Comparison of ENCODE assay signal across 9 mouse cellular contexts in the genomic region with DNA sequence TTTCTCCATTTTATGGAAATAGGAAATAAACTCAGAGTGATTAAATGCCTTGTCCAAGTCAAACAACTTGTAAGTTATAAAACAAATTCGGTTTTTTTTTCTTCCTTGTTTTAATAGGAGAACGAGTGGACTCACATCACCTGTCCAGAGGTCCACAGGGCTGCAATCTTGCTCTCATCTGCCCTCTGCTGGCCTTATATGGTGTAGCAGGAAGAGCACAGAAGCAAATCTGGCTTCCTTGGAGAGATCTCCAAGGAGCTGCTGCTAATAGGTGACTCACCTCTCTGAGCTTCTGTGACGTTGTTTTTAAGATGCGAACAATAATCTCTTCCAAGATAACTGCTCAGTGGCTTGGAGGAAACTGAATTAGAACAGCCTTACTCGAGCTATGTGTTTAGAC.
DNase-seq lines count a peak whose midpoint lies in the region; ATAC-seq and TF ChIP-seq lines count a peak whose summit lies in the region.
"Had no signal": no experiment of that assay in that cellular context is flagged by ENCODE, and none has a peak within 500 bp of the region (broad histone marks: within the 10 kb centered on the region; RNA-seq: fewer than 3 reads in every experiment).

No protein-coding gene starts in this region.

- H3K4me2 ChIP-seq in midbrain, postnatal 0 days (ENCODE audit: low read depth, low read length, poor library complexity, severe bottlenecking): no peak overlapping the region
- H3K4me2 ChIP-seq: stomach, embryonic 15.5 days had no signal

- H3K4me3 ChIP-seq in heart, embryonic 10.5 days: no peak overlapping the region
- no peak overlapping the region for H3K4me3 ChIP-seq in ES-Bruce4 (ENCODE audit: low read depth, low read length)
- no peak overlapping the region for H3K4me3 ChIP-seq in midbrain, postnatal 0 days (ENCODE audit: low read depth, low read length)
- H3K4me3 ChIP-seq: stomach, embryonic 15.5 days had no signal

- no peaks in the 10 kb centered on the region for H3K9me3 ChIP-seq in heart, embryonic 10.5 days
- no peaks in the 10 kb centered on the region for H3K9me3 ChIP-seq in ES-Bruce4 (replicated peaks; ENCODE audit: control insufficient read depth, insufficient read depth, low read length, poor library complexity, severe bottlenecking)
- no peaks in the 10 kb centered on the region for H3K9me3 ChIP-seq in midbrain, postnatal 0 days (ENCODE audit: low read length)
- H3K9me3 ChIP-seq: stomach, embryonic 15.5 days had no signal

- DNase-seq in heart, adult 18-20 months: peak; percentile 7 to 50
- DNase-seq in heart, embryonic 10.5 days (ENCODE audit: low spot score): no peak
- peak; percentile 50 for DNase-seq in cerebellum, adult 11 months
- DNase-seq in frontal cortex, postnatal 25 days (ENCODE audit: low spot score in 2 of 2): peak; percentile 22 to 67
- DNase-seq in layer of hippocampus, adult 9-10 months (ENCODE audit: low spot score): peak; percentile 31
- DNase-seq in midbrain, postnatal 0 days (ENCODE audit: low spot score): peak; percentile 73
- peak; percentile 15 to 27 for DNase-seq in urinary bladder, postnatal 36 days (ENCODE audit: low spot score in 2 of 2)

- TF ChIP-seq EP300 in ES-Bruce4 (IDR thresholded peaks at IDR 0.05; ENCODE audit: insufficient read depth, low read depth, low read length): no peak

- no peak for TF ChIP-seq POLR2A in ES-Bruce4 (IDR thresholded peaks at IDR 0.05; ENCODE audit: insufficient read depth, low read length)

- 7% methylated on average over 5 of the region's 5 CpGs for WGBS in heart, embryonic 10.5 days
- 22% methylated on average over 5 of the region's 5 CpGs for WGBS in midbrain, postnatal 0 days

- no peak overlapping the region for H3K27ac ChIP-seq in heart, embryonic 10.5 days
- H3K27ac ChIP-seq in ES-Bruce4 (ENCODE audit: insufficient read depth, low read length): no peak overlapping the region
- no peak overlapping the region for H3K27ac ChIP-seq in midbrain, postnatal 0 days (ENCODE audit: low read depth, low read length)
- H3K27ac ChIP-seq: stomach, embryonic 15.5 days had no signal

- H3K27me3 ChIP-seq in heart, embryonic 10.5 days (ENCODE audit: insufficient read depth, poor library complexity, severe bottlenecking): 0 out of 2 replicates have a peak, but pooled peaks cover 4% of the 10 kb centered on the region
- no peaks in the 10 kb centered on the region; the same call in 1 of the 2 replicates for H3K27me3 ChIP-seq in ES-Bruce4 (ENCODE audit: control insufficient read depth, insufficient read depth, low read length, poor library complexity, severe bottlenecking)
- no peaks in the 10 kb centered on the region for H3K27me3 ChIP-seq in midbrain, postnatal 0 days (ENCODE audit: insufficient read depth, low read length)
- H3K27me3 ChIP-seq: stomach, embryonic 15.5 days had no signal

- no peak overlapping the region for H3K9ac ChIP-seq in ES-Bruce4 (ENCODE audit: low read depth, poor library complexity, severe bottlenecking)
- H3K9ac ChIP-seq in midbrain, postnatal 0 days (replicated peaks; ENCODE audit: low read length, poor library complexity, severe bottlenecking): no peak overlapping the region
- H3K9ac ChIP-seq: stomach, embryonic 15.5 days had no signal

- H3K4me1 ChIP-seq in heart, embryonic 10.5 days: 0 out of 2 replicates have a peak, but pooled peaks cover 4% of the 10 kb centered on the region
- no peaks in the 10 kb centered on the region for H3K4me1 ChIP-seq in ES-Bruce4 (ENCODE audit: control insufficient read depth, insufficient read depth, low read length)
- no peaks in the 10 kb centered on the region for H3K4me1 ChIP-seq in midbrain, postnatal 0 days (ENCODE audit: insufficient read depth, low read length)
- H3K4me1 ChIP-seq: stomach, embryonic 15.5 days had no signal

- TF ChIP-seq CTCF in ES-Bruce4 (IDR thresholded peaks at IDR 0.05; ENCODE audit: low read depth, low read length): peak; percentile 70
- peak; percentile 92 for TF ChIP-seq CTCF in midbrain, postnatal 0 days (IDR thresholded peaks at IDR 0.05)

- H3K36me3 ChIP-seq in heart, embryonic 10.5 days: no peaks in the 10 kb centered on the region
- no peaks in the 10 kb centered on the region for H3K36me3 ChIP-seq in ES-Bruce4 (ENCODE audit: control insufficient read depth, insufficient read depth, low read length, poor library complexity, severe bottlenecking)
- H3K36me3 ChIP-seq in midbrain, postnatal 0 days (ENCODE audit: insufficient read depth, low read length): no peaks in the 10 kb centered on the region
- H3K36me3 ChIP-seq: stomach, embryonic 15.5 days had no signal

- no peak for ATAC-seq in midbrain, postnatal 0 days (ENCODE audit: low FRiP score)
